Mouse (Mus musculus) left cerebral cortex, postnatal 14 days (tissue): ENCODE results near the gene Mapk10. TPM values are rescaled to one million over a fixed set of nuclear protein-coding genes. Genes with fewer than 3 reads are reported as not detected.

ENCODE experiments used
- DNase-seq, 2 experiments: peaks; one replicate each; pipeline ENCODE4 v3.0.0; 2021 to 2022; ENCODE audit warnings: low spot score in 2 of 2, mixed read lengths in 1 of 2
- intact Hi-C: fragments of 180-260 bp; cut with DNase I; formaldehyde crosslinking; loops from one replicate; pipeline ENCODE4 v1.15.1; 2025
- total RNA-seq, 2 experiments: library from RNA; stranded (reverse); gene quantifications; 2 replicates each; pipeline ENCODE4 v1.2.3; 2021

The Mapk10 gene
- total RNA-seq, 2 experiments from 2014 or later: 344 to 377 TPM

DNA sequence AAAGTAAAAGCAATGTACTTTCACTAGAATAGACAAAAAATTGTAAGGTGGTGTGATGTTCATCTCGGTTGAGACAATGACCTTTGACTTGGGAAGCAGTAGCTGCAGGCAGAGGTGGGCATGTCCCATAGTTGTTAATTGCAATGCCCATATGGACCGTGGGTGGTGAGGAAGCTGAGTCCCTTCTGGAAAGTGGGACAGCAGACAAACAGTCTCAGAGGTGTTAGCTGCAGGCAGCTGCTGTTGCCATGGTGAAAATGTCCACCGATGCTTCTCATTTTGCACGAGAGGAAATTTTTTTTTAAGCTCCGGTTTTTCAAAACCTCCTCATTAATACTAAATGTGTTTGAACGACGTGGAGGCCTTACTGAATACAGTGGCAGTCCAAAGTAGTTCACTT is 36.5 kb downstream of the Mapk10 start:
- intact Hi-C loops: no loop called here
- peak; percentile 77 to 87 for DNase-seq

- intact Hi-C loops: no loop called here
- no peak for DNase-seq
These were observed 39.9 kb downstream of the Mapk10 start for GRCm38 (mm10) chr5:103171207-103171606.

- intact Hi-C loops: no loop called here
- peak in 1 of 2 experiments; percentile 79 for DNase-seq
These were observed 43.8 kb downstream of the Mapk10 start for GRCm38 (mm10) chr5:103167371-103167770.

DNA sequence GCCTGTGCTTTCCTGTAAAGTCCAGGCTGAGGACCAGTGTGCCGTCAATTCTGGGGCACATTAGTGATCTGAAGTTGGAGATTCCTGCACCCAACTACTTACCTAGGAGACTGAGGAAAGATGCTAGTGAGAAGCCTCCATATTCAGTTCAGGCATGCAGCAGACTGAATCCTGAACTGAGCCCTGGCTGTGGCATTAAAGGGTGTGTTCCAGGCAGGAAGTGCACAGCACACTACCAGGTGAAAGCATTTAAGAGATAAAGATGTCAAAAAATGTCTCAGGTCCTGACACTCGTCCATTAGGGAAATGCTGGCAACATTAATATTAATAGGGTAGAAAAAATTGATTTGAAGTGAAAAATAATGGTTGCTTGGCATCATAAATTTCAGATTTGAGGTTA is 44.4 kb downstream of the Mapk10 start:
- no peak for DNase-seq
- intact Hi-C loops: no loop called here

GRCm38 (mm10) chr5:103164022-103164421 is 47.1 kb downstream of the Mapk10 start:
- intact Hi-C loops: no loop called here
- no peak for DNase-seq

DNA sequence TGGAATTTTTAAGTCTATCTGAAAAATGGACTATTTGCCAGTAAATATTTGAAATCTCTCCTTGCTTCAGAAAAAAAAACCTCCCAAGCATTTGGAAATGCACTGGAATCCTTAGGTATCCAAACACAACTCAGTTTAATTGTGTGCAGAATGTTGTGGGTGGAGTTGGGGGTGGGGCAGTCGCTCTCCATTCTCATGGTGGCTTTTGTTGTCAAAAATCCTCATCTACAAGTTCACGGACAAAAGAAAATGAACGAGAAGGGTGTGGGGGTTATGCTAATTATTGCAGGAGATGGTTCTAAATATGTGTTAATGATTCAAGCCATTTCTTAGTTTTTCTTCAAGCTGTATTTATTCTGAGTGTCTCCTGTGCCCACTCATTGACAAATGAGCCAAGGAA is 49.6 kb downstream of the Mapk10 start:
- intact Hi-C loops: loop anchor here (2.0 kb wide), 1 partner anchor 49 kb away; the partner anchor contains the start of gene Mapk10
- no peak for DNase-seq

DNA sequence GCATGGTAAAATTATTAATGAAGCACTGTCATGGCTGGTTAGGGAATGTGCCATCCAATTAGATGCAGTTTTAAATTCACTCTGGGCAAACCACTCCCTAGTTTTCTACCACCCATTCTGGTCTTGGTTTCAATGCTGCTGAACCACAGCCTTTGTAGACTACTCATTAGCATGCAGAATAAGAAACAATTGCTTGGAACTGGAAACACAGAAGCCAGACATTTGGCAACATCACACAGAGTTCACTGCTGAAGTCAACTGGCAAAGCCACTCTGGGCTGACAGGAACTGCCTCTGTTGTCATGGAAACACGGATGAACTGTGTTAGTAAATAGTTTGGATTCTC is 50.0 kb downstream of the Mapk10 start:
- intact Hi-C loops: loop anchor here (2.0 kb wide), 1 partner anchor 50 kb away; the partner anchor contains the start of gene Mapk10
- peak; percentile 44 to 72 for DNase-seq

DNA sequence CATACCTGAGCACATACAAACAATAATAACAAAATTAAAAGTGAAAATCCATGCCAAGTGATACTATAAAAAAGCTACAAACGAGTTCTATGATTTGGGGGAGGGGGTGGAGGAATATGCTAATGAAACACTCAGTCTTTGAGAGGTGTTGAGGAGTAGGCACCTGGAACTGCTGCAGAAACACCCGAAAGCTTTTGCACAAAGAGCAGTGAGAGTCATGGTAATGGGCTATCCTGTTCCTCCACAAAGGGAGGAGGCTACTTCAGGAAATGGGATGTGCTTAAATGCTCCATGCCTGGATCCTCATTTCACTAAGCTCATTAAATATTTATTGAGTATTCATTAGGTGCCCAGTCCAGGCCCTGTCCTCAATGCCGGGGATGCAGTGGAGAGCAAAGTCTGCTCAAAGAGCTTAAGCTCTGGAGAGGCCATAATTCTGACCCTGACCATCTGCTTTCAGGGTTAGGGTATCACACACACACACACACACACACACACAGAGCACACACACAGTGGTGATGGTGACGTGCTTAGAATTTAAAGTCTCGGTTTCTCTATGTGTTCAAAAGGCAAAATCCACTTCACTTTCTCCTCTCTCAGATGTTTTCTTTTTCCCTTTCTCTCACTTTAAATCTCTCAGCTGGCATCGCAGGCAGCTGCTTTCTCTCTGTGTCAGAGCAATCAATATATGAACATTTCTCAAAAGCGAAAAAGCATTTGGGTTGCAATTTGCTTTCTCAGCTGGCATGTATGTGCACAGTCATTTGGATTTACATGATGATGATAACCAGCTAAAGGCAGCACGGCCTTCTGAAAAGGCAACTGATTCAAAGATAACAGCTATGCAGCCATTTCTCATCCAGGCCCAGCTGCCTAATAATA is 50.6 kb downstream of the Mapk10 start:
- intact Hi-C loops: loop anchor here (2.0 kb wide), 1 partner anchor 50 kb away; the partner anchor contains the start of gene Mapk10
- DNase-seq: peak in 1 of 2 experiments; percentile 26

GRCm38 (mm10) chr5:103140935-103141334 is 70.2 kb downstream of the Mapk10 start:
- intact Hi-C loops: no loop called here
- no peak for DNase-seq

- intact Hi-C loops: no loop called here
- DNase-seq: peak in 1 of 2 experiments; percentile 23
These were observed 76.3 kb downstream of the Mapk10 start for GRCm38 (mm10) chr5:103134839-103135238.

GRCm38 (mm10) chr5:103133626-103134025 is 77.5 kb downstream of the Mapk10 start:
- DNase-seq: no peak
- intact Hi-C loops: no loop called here

DNA sequence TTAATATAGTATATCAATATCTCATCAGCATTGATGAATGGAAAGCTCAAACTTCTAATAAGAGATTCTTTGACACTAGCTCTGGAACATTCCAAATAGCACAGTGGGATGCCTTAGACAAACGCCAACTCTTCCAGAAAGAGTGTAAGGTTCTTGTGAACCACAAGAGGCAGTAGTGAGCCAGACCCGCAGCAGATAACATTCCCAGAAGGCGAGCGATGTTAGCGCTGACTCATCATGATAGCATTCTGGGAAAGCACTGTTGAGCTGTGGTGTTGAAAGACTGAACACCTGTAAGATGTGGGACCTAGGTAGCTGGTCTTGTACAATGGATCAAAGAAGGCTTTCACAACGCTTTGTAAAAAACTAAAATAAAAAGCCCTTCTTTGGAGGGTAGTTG is 78.3 kb downstream of the Mapk10 start:
- DNase-seq: peak; percentile 33 to 54
- intact Hi-C loops: no loop called here

- intact Hi-C loops: no loop called here
- DNase-seq: no peak
These were observed 91.5 kb downstream of the Mapk10 start for GRCm38 (mm10) chr5:103119618-103120017.

- intact Hi-C loops: no loop called here
- DNase-seq: no peak
These were observed 95.6 kb downstream of the Mapk10 start for GRCm38 (mm10) chr5:103115571-103115970.

GRCm38 (mm10) chr5:103112471-103112870 is 98.7 kb downstream of the Mapk10 start:
- intact Hi-C loops: no loop called here

DNA sequence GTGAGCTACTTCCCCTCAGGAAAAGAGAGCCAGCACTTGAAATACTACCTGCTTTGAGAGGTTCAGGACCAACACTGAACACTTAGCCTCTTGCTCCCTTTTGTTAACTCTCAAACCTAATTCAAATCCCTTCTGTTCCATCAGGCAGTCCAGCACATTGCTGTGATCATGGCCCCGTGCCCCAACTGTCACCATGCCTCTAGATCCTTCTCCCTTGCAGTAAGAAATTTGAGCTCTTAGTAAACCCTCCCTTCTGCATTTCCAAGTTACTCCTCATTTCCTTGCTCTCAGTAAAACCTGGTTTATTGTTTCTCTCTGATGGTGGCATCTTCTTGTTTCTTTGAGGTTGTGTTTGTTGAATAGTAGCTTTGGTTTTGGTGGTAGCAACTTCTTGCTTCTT is 101.7 kb downstream of the Mapk10 start:
- intact Hi-C loops: no loop called here
- DNase-seq: no peak

More at GRCm38 (mm10) chr5:103112471-103112870, 98.7 kb downstream of the Mapk10 start:
- DNase-seq: no peak

- DNase-seq: peak; percentile 71 to 76
- intact Hi-C loops: no loop called here
These were observed 105.4 kb downstream of the Mapk10 start for GRCm38 (mm10) chr5:103105441-103106414.

DNA sequence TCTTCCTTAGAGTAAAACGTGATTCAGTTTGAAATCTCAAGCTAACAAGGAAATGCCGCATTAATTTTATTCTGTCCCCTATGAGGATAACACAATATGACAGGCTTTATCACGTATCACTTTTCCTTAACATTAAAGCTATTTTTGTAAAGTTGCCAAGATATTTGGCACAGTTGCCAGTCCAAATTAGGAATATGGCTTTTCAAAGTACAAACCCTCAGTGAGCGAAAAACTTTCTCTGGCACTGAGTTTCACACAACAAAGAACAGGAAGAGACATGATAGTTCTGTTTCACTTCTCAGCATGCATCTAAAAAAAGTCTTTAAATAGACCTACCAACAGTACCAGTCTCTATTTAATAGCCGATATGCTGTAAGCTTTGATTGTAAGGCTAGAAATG is 107.1 kb downstream of the Mapk10 start:
- intact Hi-C loops: no loop called here
- DNase-seq: no peak

GRCm38 (mm10) chr5:103102876-103103393 is 108.2 kb downstream of the Mapk10 start:
- DNase-seq: no peak
- intact Hi-C loops: no loop called here

GRCm38 (mm10) chr5:103102176-103102575 is 109.0 kb downstream of the Mapk10 start:
- intact Hi-C loops: no loop called here
- no peak for DNase-seq
